Mouse (Mus musculus) layer of hippocampus, postnatal 25 days (tissue): ENCODE data around the gene Cdiptos. TPM values are rescaled to one million over a fixed set of nuclear protein-coding genes. Genes with fewer than 3 reads are reported as not detected.
A peak's percentile ranks its signal among the peaks of the same experiment; 100 is the strongest.

Experiments used
- DNase-seq, 2 experiments: peaks; one replicate each; pipeline ENCODE4 v3.0.0; 2022; ENCODE audit warnings: mixed read lengths in 2 of 2, low spot score in 1 of 2; ENCODE audit errors: extremely low spot score in 1 of 2
- total RNA-seq, 2 experiments: library from RNA; stranded (reverse); gene quantifications; 2 replicates each; pipeline ENCODE4 v1.2.3; 2021

The Cdiptos gene
- total RNA-seq, 2 experiments from 2014 or later: not detected

DNA sequence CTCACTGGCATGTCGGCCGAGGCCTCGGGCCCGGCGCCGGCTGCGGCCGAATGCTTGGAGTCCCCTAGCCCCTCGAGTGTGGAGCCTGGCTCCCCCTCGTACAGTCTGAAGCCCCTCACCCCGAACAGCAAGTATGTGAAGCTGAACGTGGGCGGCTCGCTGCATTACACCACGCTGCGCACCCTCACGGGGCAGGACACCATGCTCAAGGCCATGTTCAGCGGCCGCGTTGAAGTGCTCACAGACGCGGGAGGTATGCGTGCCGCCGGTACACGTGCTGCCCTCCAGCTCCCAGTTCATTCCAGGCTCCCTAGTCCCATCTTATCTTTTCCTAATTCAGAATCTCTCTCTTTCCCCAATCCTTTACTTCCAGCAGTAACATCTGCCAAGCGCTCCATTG, 46.9 kb downstream of the Cdiptos start:
- DNase-seq: no peak

DNA sequence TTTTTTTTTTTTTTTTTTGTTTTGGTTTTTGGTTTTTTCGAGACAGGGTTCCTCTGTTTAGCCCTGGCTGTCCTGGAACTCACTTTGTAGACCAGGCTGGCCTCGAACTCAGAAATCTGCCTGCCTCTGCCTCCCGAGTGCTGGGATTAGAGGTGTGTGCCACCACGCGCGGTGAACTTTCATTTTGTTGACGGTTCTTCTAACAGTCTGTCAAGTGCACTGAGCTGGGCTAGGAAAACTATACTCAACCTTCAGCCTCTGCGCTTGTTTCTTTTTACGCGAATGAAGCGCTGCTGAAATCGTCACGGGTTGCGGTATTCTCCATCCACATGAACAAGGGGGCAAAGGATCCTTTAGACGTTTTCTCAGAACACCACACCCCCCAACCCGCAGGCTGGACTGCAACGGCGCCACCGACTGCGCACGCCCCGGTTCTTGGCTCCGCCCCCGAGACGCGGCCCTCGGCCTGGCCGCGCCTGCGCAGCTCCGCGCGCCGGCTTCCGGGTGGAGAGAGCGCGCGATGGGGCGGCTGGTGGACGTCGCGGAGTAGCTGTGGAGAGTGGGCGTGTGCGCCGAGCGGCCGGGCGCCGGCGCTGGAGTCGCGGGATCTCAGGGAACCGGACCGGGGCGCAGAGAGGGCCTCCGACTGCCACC, 47.4 kb downstream of the Cdiptos start, which contains the start of gene Kctd13:
Gene Kctd13, plus strand, starts transcription at position 496 of the 654 bp plus-strand sequence.
- DNase-seq: peak; percentile 83 to 84

DNA sequence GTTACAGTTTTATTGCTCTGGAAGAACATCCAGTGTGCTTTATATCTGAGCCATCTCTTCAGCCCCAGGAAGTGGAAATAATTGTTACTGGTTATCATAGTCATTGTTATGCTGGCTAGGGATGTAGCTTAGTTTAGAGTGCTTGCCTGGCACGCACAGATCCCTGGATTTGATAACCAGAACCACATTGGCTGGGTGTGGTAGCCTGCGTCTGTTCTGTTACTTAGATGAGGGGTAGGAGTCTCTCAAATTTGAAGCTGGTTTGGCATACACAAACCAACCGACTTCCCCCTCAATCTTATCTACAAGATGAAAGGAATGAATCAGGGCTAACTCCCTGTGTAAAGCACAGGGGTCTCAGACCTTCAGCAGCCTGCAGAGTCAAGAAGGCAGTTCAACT, 49.6 kb downstream of the Cdiptos start:
- no peak for DNase-seq

DNA sequence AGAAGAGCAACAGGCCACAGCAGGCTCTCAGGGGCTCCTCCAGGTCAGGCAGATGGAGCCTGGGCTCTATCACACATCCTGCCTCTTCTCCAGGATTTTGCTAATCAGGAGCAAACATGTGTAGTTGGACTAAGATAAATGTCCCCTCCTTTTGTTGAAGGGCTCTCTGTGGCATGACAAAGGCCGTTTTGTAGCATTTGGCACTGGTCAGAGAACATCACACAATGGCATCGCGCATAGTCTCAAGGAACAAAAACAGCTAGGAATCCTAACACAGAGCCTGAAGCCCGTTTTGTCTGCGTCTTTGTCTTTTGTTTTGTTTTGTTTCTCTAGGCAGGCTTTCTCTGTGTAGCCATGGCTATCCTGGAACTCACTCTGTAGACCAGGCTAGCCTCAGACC, 51.9 kb downstream of the Cdiptos start:
- no peak for DNase-seq

DNA sequence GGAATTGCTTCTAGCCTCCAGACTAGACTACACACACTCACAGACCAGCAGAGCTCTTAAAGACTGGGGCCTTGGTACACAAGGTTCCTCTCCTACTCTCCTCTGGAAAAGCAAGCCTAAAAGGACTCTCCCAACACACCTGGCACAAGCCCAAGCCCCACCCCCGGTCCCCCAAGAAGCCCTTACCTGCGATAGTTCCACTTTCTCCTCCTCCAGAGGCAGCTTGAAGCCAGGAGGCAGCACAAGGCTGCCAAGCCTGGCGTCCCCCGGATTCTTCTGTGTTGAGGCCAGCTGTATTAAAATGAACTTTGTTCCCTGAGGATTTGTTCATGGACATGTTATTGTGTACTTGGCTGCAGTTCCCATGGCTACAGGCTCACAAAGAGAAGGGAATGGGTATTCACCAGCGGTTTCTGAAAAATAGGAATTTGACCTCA, 53.3 kb downstream of the Cdiptos start, which contains the start of gene Tmem219:
Gene Tmem219, minus strand, starts transcription at position 294 of the 437 bp plus-strand sequence.
- DNase-seq: no peak

Other genes starting within 250 kb of the Cdiptos start
- 100 to 1,000 TPM; 147 to 168 TPM for gene Mapk3, start 216.5 kb downstream of the Cdiptos start, total RNA-seq
- gene Gdpd3, start 209.8 kb downstream of the Cdiptos start, total RNA-seq: 1 to 10 TPM; 1.7 to 4.3 TPM
- 100 to 1,000 TPM; 268 to 293 TPM for gene Ypel3, start 199.1 kb downstream of the Cdiptos start, total RNA-seq
- under 1 TPM; 0.39 to 0.82 TPM for gene Tbx6, start 194.6 kb downstream of the Cdiptos start, total RNA-seq
- gene Ppp4c, start 183.6 kb downstream of the Cdiptos start, total RNA-seq: 10 to 100 TPM; 53.3 to 55.0 TPM
- gene Fam57b, start 178.4 kb downstream of the Cdiptos start, total RNA-seq: 10 to 100 TPM; 80.3 to 95.6 TPM
- gene 4930451I11Rik, start 144.5 kb downstream of the Cdiptos start, total RNA-seq: not detected
- 10 to 100 TPM; 15.6 to 16.2 TPM for gene Doc2a, start 128.7 kb downstream of the Cdiptos start, total RNA-seq
- 10 to 100 TPM; 19.5 to 31.1 TPM for gene Hirip3, start 114.1 kb downstream of the Cdiptos start, total RNA-seq
- gene Ino80e, start 113.7 kb downstream of the Cdiptos start, total RNA-seq: 10 to 100 TPM; 50.7 to 51.7 TPM
- gene Taok2, start 91.4 kb downstream of the Cdiptos start, total RNA-seq: 100 to 1,000 TPM; 150 to 163 TPM
- gene Tmem219, start 53.2 kb downstream of the Cdiptos start, total RNA-seq: 10 to 100 TPM; 20.2 to 25.5 TPM
- gene Kctd13, start 47.2 kb downstream of the Cdiptos start, total RNA-seq: 100 to 1,000 TPM; 150 to 160 TPM
- gene Asphd1, start 26.5 kb downstream of the Cdiptos start, total RNA-seq: 10 to 100 TPM; 33.4 to 36.6 TPM
- 100 to 1,000 TPM; 411 to 438 TPM for gene Sez6l2, start 25.5 kb downstream of the Cdiptos start, total RNA-seq
- 100 to 1,000 TPM; 157 to 177 TPM for gene Cdipt, start 184 bp downstream of the Cdiptos start, total RNA-seq
- 1 to 10 TPM; 7.0 to 7.4 TPM for gene Mvp, start 38.5 kb upstream of the Cdiptos start, total RNA-seq
- gene Pagr1b, start 40.4 kb upstream of the Cdiptos start, total RNA-seq: not detected
- 10 to 100 TPM; 20.5 to 27.7 TPM for gene Pagr1a, start 41.3 kb upstream of the Cdiptos start, total RNA-seq
- 10 to 100 TPM; 51.0 to 57.8 TPM for gene Gm42742, start 45.0 kb upstream of the Cdiptos start, total RNA-seq
- gene Prrt2, start 45.1 kb upstream of the Cdiptos start, total RNA-seq: 100 to 1,000 TPM; 226 to 235 TPM
- 100 to 1,000 TPM; 272 to 282 TPM for gene Maz, start 50.9 kb upstream of the Cdiptos start, total RNA-seq
- 1 to 10 TPM; 6.7 to 8.7 TPM for gene Kif22, start 66.4 kb upstream of the Cdiptos start, total RNA-seq
- not detected for gene Zg16, start 111.2 kb upstream of the Cdiptos start, total RNA-seq
- gene AI467606, start 115.3 kb upstream of the Cdiptos start, total RNA-seq: 1 to 10 TPM; 1.2 to 1.5 TPM
- under 1 TPM; 0.30 to 0.35 TPM for gene Qprt, start 146.1 kb upstream of the Cdiptos start, total RNA-seq
- gene Spn, start 161.7 kb upstream of the Cdiptos start, total RNA-seq: under 1 TPM; 0.28 to 0.42 TPM
- gene Cd2bp2, start 220.0 kb upstream of the Cdiptos start, total RNA-seq: 10 to 100 TPM; 92.1 to 95.7 TPM
- gene Tbc1d10b, start 232.4 kb upstream of the Cdiptos start, total RNA-seq: 10 to 100 TPM; 97.2 to 99.9 TPM
- 1 to 10 TPM in 1 of 2 experiments, under 1 TPM in 1; 0.96 to 2.9 TPM for gene Mylpf, start 232.8 kb upstream of the Cdiptos start, total RNA-seq